Mouse (Mus musculus) bone marrow macrophage, adult 2 months (primary cell): Measurements from ENCODE around the gene Vdr. TPM values are rescaled to one million over a fixed set of nuclear protein-coding genes. Genes with fewer than 3 reads are reported as not detected.
A peak's percentile ranks its signal among the peaks of the same experiment; 100 is the strongest.

Source experiments
- H3K27ac ChIP-seq: 2 replicates; pipeline ENCODE4 v1.5.1; 2012; ENCODE audit warnings: low read depth, low read length; ENCODE audit not compliant: insufficient read depth
- H3K4me1 ChIP-seq: 2 replicates; pipeline ENCODE4 v1.6.1; 2012; ENCODE audit warnings: low read length; ENCODE audit not compliant: control insufficient read depth, insufficient read depth
- H3K4me3 ChIP-seq: 2 replicates; pipeline ENCODE4 v1.5.1; 2012; ENCODE audit warnings: mild to moderate bottlenecking, low read length, moderate library complexity; ENCODE audit not compliant: insufficient read depth
- CTCF ChIP-seq: IDR thresholded peaks from 2 replicates; pipeline ENCODE4 v1.5.1; 2012; ENCODE audit warnings: low read depth, mild to moderate bottlenecking, low read length, moderate library complexity
- POLR2A ChIP-seq: IDR thresholded peaks from 2 replicates; pipeline ENCODE4 v1.6.1; 2012; ENCODE audit warnings: mild to moderate bottlenecking, low read depth, low read length, borderline replicate concordance
- polyA plus RNA-seq: library from polyadenylated mRNA; stranded (reverse); fragments of >200 nt; gene quantifications from 2 replicates; pipeline ENCODE4 v1.2.4, GENCODE M21; 2012; ENCODE audit not compliant: missing spikeins, insufficient read depth, insufficient read length

Gene Vdr
- polyA plus RNA-seq, 1 experiment: 0.82 TPM

GRCm38 (mm10) chr15:97920306-97920705 lies 9.9 kb upstream of the Vdr start:
- Histone ChIP-seq H3K27ac (no peak overlapping the region), H3K4me1 (no peaks in the 10 kb centered on the region), H3K4me3 (no peak overlapping the region)
- no peak for TF ChIP-seq POLR2A
- TF ChIP-seq CTCF: no peak

- Histone ChIP-seq H3K27ac (no peak overlapping the region), H3K4me1 (no peaks in the 10 kb centered on the region), H3K4me3 (no peak overlapping the region)
- TF ChIP-seq CTCF: no peak
Observed at GRCm38 (mm10) chr15:97919217-97919616, 8.8 kb upstream of the Vdr start.

GRCm38 (mm10) chr15:97917994-97918393 lies 7.6 kb upstream of the Vdr start:
- H3K4me3 ChIP-seq: no peak overlapping the region
- no peak overlapping the region for H3K27ac ChIP-seq
- TF ChIP-seq POLR2A (no peak), CTCF (no peak)
- H3K4me1 ChIP-seq: no peaks in the 10 kb centered on the region

- Histone ChIP-seq H3K4me1 (no peaks in the 10 kb centered on the region), H3K27ac (no peak overlapping the region), H3K4me3 (no peak overlapping the region)
- TF ChIP-seq POLR2A (no peak), CTCF (no peak)
Observed at GRCm38 (mm10) chr15:97914331-97914747, 3.9 kb upstream of the Vdr start.

- no peak for TF ChIP-seq POLR2A
- Histone ChIP-seq H3K4me1 (peaks cover 12% of the 10 kb centered on the region), H3K27ac (no peak overlapping the region), H3K4me3 (peak overlapping the region; percentile 57)
Observed at GRCm38 (mm10) chr15:97907801-97908751, 2.4 kb downstream of the Vdr start.

GRCm38 (mm10) chr15:97907202-97907601 lies 3.2 kb downstream of the Vdr start:
- Histone ChIP-seq H3K4me3 (peak overlapping the region; percentile 57), H3K4me1 (peaks cover 12% of the 10 kb centered on the region), H3K27ac (no peak overlapping the region)
- TF ChIP-seq POLR2A: no peak
- TF ChIP-seq CTCF: no peak

GRCm38 (mm10) chr15:97905281-97905680 lies 5.1 kb downstream of the Vdr start:
- H3K27ac ChIP-seq: no peak overlapping the region
- H3K4me1 ChIP-seq: peaks cover 12% of the 10 kb centered on the region
- no peak for TF ChIP-seq CTCF
- TF ChIP-seq POLR2A: no peak
- no peak overlapping the region for H3K4me3 ChIP-seq

- Histone ChIP-seq H3K27ac (no peak overlapping the region), H3K4me1 (peaks cover 12% of the 10 kb centered on the region), H3K4me3 (no peak overlapping the region)
- TF ChIP-seq POLR2A (no peak), CTCF (no peak)
Observed at GRCm38 (mm10) chr15:97904339-97904991, 6.0 kb downstream of the Vdr start.

- TF ChIP-seq CTCF: no peak
- TF ChIP-seq POLR2A: no peak
- no peak overlapping the region for H3K4me3 ChIP-seq
Observed at GRCm38 (mm10) chr15:97903261-97904009, 7.0 kb downstream of the Vdr start.

More at GRCm38 (mm10) chr15:97903261-97904009, 7.0 kb downstream of the Vdr start:
- Histone ChIP-seq H3K4me1 (peaks cover 12% of the 10 kb centered on the region), H3K27ac (no peak overlapping the region)
